Mouse (Mus musculus): Measurements from ENCODE around the gene Coq10b. TPM values are rescaled to one million over a fixed set of nuclear protein-coding genes. Genes with fewer than 3 reads are reported as not detected.

Coq10b gene
- polyA plus RNA-seq, 1 experiment, result 6.6 TPM

DNA sequence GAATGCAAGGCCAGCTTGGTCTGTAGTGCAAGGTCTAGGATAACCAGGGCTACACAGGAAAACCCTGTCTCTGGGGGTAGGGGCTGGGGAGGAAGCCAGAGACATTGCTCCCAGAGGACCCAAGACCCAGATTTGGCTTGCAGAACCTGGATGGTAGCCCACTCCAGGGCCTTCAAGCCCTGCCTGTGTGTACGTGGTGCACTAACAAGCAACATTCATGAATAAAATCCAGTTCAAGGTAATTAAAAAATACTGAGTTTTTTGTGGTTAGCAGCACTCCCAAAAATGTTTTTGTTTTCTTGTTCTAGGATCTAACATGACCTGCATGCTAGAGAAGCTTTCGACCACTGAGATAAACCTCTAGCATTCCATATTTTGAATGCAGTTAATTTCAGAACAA lies 39.5 kb downstream of the Coq10b start:
- no peak for TF ChIP-seq CTCF (IDR thresholded peaks at IDR 0.05; ENCODE audit: borderline replicate concordance, control insufficient read depth, extremely low read depth, insufficient read depth, low read length, poor library complexity)
- no peak for TF ChIP-seq POLR2A (IDR thresholded peaks at IDR 0.05; ENCODE audit: control insufficient read depth, extremely low read depth, insufficient read depth, low read length, poor library complexity)
- Histone ChIP-seq H3K36me3 (ENCODE audit: control insufficient read depth, insufficient read depth, low read length) (no peaks in the 10 kb centered on the region), H3K27me3 (ENCODE audit: control insufficient read depth, insufficient read depth, low read length) (no peaks in the 10 kb centered on the region), H3K4me3 (ENCODE audit: control insufficient read depth, insufficient read depth, low read length) (no peak overlapping the region), H3K4me1 (replicated peaks; ENCODE audit: control insufficient read depth, insufficient read depth, low read length) (peaks cover 3% of the 10 kb centered on the region), H3K27ac (ENCODE audit: control insufficient read depth, insufficient read depth, low read length) (no peak overlapping the region)
- DNase-seq, result no peak
- WGBS, result 97% methylated on average over 2 of the region's 2 CpGs

DNA sequence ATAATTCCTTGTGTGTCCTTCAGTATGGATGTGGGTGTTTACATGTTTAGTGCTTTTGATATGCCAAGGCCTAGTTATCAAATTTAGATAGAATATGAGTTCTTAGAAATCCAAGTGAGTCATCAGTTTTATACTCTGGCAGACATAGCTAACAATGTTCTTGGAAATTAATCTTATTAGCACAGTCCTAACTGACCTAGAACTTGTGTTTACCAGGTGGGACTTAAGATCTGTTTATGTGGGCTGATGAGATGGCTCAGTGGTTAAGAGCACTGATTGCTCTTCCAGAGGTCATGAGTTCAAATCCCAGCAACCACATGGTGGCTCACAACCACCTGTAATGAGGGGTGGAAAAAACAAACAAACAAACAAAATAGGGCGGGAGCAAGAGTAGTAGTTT lies 39.9 kb downstream of the Coq10b start:
- no peaks in the 10 kb centered on the region for H3K4me1 ChIP-seq (replicated peaks; ENCODE audit: control insufficient read depth, insufficient read depth, low read length)
- WGBS, result 95% methylated on average over 1 of the region's 1 CpGs
- no peak overlapping the region for H3K4me3 ChIP-seq (ENCODE audit: control insufficient read depth, insufficient read depth, low read length)
- no peak for DNase-seq
- H3K36me3 ChIP-seq (ENCODE audit: control insufficient read depth, insufficient read depth, low read length), result no peaks in the 10 kb centered on the region
- H3K27ac ChIP-seq (ENCODE audit: control insufficient read depth, insufficient read depth, low read length), result no peak overlapping the region
- TF ChIP-seq CTCF (IDR thresholded peaks at IDR 0.05; ENCODE audit: borderline replicate concordance, control insufficient read depth, extremely low read depth, insufficient read depth, low read length, poor library complexity) (no peak), POLR2A (IDR thresholded peaks at IDR 0.05; ENCODE audit: control insufficient read depth, extremely low read depth, insufficient read depth, low read length, poor library complexity) (no peak)
- H3K27me3 ChIP-seq (ENCODE audit: control insufficient read depth, insufficient read depth, low read length), result no peaks in the 10 kb centered on the region

DNA sequence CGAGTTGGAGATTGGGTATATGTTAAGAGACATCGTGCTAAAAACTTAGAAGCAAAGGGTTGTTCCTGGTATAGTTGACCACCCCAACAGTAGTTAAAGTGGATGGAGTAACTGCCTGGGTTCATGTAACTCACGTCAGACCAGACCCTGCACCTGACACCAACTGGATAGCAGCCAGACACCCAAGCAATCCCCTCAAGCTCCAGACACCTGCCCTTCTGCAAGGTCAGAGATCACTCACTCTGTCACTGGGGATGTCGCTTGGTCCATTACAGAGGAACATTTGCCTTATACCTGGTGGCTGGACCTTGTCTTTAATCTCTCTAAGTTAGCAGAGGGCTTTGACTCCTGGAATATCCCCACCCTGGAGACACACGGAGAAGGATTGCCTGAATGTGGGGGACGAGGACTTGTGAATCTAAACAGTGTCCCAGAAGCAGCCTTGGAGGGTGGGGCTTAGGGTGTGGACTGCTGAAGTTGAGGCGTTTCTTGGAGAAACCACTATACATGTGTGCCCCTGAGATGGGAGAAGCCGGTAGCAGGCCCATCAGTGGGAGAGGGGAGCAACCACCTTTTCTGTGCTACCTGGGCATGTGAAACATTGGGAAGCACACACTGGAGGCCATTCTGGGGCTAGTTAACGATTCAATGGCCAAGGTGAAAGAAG lies 54.5 kb downstream of the Coq10b start:
- H3K36me3 ChIP-seq (ENCODE audit: control insufficient read depth, insufficient read depth, low read length), result no peaks in the 10 kb centered on the region
- no peaks in the 10 kb centered on the region for H3K4me1 ChIP-seq (replicated peaks; ENCODE audit: control insufficient read depth, insufficient read depth, low read length)
- no peak overlapping the region for H3K4me3 ChIP-seq (ENCODE audit: control insufficient read depth, insufficient read depth, low read length)
- H3K27ac ChIP-seq (ENCODE audit: control insufficient read depth, insufficient read depth, low read length), result no peak overlapping the region
- no peak for DNase-seq
- WGBS, result 94% methylated on average over 9 of the region's 9 CpGs
- no peaks in the 10 kb centered on the region for H3K27me3 ChIP-seq (ENCODE audit: control insufficient read depth, insufficient read depth, low read length)
- TF ChIP-seq CTCF (IDR thresholded peaks at IDR 0.05; ENCODE audit: borderline replicate concordance, control insufficient read depth, extremely low read depth, insufficient read depth, low read length, poor library complexity), result no peak
- TF ChIP-seq POLR2A (IDR thresholded peaks at IDR 0.05; ENCODE audit: control insufficient read depth, extremely low read depth, insufficient read depth, low read length, poor library complexity), result no peak

DNA sequence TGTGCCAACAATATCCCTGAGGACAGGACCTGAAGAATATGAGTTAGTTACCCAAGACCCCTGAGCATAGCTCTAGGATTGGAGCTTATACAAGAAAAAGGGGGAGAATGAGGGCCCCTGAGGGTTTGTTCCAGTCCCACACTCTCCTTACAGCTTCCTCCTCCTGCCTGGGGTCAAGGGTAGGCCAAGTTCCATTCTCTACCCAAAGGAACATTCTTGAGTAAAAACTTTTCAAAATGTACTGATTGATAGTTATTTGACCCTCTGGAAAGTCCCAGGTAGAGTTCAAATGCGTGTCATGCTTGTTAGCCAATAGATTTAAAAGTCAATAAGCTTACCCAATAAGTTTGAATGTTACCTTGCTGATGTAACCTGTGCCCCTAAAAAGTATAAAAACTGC lies 55.1 kb downstream of the Coq10b start:
- H3K4me1 ChIP-seq (replicated peaks; ENCODE audit: control insufficient read depth, insufficient read depth, low read length), result no peaks in the 10 kb centered on the region
- no peaks in the 10 kb centered on the region for H3K36me3 ChIP-seq (ENCODE audit: control insufficient read depth, insufficient read depth, low read length)
- no peak overlapping the region for H3K27ac ChIP-seq (ENCODE audit: control insufficient read depth, insufficient read depth, low read length)
- no peaks in the 10 kb centered on the region for H3K27me3 ChIP-seq (ENCODE audit: control insufficient read depth, insufficient read depth, low read length)
- DNase-seq, result no peak
- WGBS, result 98% methylated on average over 1 of the region's 1 CpGs
- TF ChIP-seq POLR2A (IDR thresholded peaks at IDR 0.05; ENCODE audit: control insufficient read depth, extremely low read depth, insufficient read depth, low read length, poor library complexity) (no peak), CTCF (IDR thresholded peaks at IDR 0.05; ENCODE audit: borderline replicate concordance, control insufficient read depth, extremely low read depth, insufficient read depth, low read length, poor library complexity) (no peak)
- H3K4me3 ChIP-seq (ENCODE audit: control insufficient read depth, insufficient read depth, low read length), result no peak overlapping the region

DNA sequence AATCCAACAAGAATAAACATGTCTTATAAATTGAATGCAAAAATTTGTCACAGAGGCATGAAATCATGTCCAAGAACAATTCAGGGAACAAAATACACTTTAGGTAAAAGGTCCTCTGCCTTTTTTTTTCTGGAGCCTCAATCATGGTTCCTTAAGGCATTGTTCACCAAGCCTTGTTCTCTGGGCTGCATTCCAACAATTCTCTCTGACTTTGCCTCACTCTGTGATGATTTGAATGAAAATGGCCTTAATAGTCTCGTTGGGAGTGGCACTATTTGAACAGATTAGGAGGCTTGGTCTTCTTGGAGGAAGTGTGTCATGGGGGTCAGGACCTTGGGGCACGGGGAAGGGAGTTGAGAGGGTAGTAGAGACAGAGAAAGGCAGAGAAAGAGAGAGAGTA lies 55.9 kb downstream of the Coq10b start:
- TF ChIP-seq POLR2A (IDR thresholded peaks at IDR 0.05; ENCODE audit: control insufficient read depth, extremely low read depth, insufficient read depth, low read length, poor library complexity) (no peak), CTCF (IDR thresholded peaks at IDR 0.05; ENCODE audit: borderline replicate concordance, control insufficient read depth, extremely low read depth, insufficient read depth, low read length, poor library complexity) (no peak)
- Histone ChIP-seq H3K4me3 (ENCODE audit: control insufficient read depth, insufficient read depth, low read length) (no peak overlapping the region), H3K36me3 (ENCODE audit: control insufficient read depth, insufficient read depth, low read length) (no peaks in the 10 kb centered on the region), H3K27ac (ENCODE audit: control insufficient read depth, insufficient read depth, low read length) (no peak overlapping the region), H3K4me1 (replicated peaks; ENCODE audit: control insufficient read depth, insufficient read depth, low read length) (no peaks in the 10 kb centered on the region), H3K27me3 (ENCODE audit: control insufficient read depth, insufficient read depth, low read length) (no peaks in the 10 kb centered on the region)
- WGBS, result 79% methylated on average over 2 of the region's 2 CpGs
- no peak for DNase-seq

DNA sequence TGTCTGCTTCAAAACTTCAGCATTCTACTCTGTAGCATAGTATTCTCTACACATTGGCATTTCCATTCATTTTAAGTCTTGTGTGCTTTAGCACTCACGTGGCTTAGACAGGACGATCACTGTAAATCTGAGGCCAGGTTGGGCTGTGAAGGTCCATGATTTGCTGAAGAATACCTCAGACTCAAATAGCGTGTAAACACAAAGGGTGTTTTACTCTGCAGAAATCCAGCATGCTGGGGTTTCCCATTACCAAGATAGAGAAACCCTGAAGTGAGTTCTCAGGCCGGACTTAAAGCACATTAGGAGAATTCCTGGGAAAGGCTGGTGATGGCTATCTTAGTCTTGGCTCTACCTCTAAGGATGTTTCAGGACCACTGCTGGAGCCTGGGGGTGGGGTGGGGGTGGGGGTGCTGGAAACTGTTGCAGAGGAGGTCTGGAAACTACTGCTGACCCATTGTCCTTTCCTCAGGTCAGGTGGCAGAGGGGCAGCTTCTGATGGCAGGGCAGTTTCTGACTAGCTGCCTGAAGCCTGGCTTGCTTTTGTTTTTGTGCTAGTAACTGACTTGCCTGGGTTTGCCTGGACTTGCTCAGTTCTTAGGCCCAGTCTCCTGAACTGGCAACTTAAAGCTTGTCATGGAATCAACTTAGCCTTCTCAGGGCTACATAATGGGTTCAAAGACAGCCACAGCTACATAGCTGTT lies 56.6 kb downstream of the Coq10b start:
- DNase-seq, result no peak
- TF ChIP-seq POLR2A (IDR thresholded peaks at IDR 0.05; ENCODE audit: control insufficient read depth, extremely low read depth, insufficient read depth, low read length, poor library complexity) (no peak), CTCF (IDR thresholded peaks at IDR 0.05; ENCODE audit: borderline replicate concordance, control insufficient read depth, extremely low read depth, insufficient read depth, low read length, poor library complexity) (no peak)
- no peak overlapping the region for H3K27ac ChIP-seq (ENCODE audit: control insufficient read depth, insufficient read depth, low read length)
- no peaks in the 10 kb centered on the region for H3K4me1 ChIP-seq (replicated peaks; ENCODE audit: control insufficient read depth, insufficient read depth, low read length)
- H3K27me3 ChIP-seq (ENCODE audit: control insufficient read depth, insufficient read depth, low read length), result no peaks in the 10 kb centered on the region
- WGBS, result 95% methylated on average over 4 of the region's 4 CpGs
- no peak overlapping the region for H3K4me3 ChIP-seq (ENCODE audit: control insufficient read depth, insufficient read depth, low read length)
- H3K36me3 ChIP-seq (ENCODE audit: control insufficient read depth, insufficient read depth, low read length), result no peaks in the 10 kb centered on the region

Other genes with a start within 250 kb of the Coq10b start
- 92.6 and 92.9 TPM in 2 replicates for gene Ankrd44, start 126.4 kb upstream of the Coq10b start, polyA plus RNA-seq (2012; rRNA removed)
- 90.6 and 110 TPM in 2 replicates for gene Sf3b1, start 25.3 kb upstream of the Coq10b start, polyA plus RNA-seq (2012; rRNA removed)
- gene Hspe1, start 35.4 kb downstream of the Coq10b start, polyA plus RNA-seq (2012; rRNA removed), result 33.2 and 38.3 TPM in 2 replicates
- 28.3 and 31.5 TPM in 2 replicates for gene Hspd1, start 35.5 kb downstream of the Coq10b start, polyA plus RNA-seq (2012; rRNA removed)
- 10.7 and 12.4 TPM in 2 replicates for gene Mob4, start 78.5 kb downstream of the Coq10b start, polyA plus RNA-seq (2012; rRNA removed)
- gene Rftn2, start 174.0 kb downstream of the Coq10b start, polyA plus RNA-seq (2012; rRNA removed), result 0.48 and 0.55 TPM in 2 replicates
- gene Mars2, start 184.4 kb downstream of the Coq10b start, polyA plus RNA-seq (2012; rRNA removed), result 4.9 and 5.6 TPM in 2 replicates

Measured in thymus, adult 2 months (tissue).